Mouse (Mus musculus): ENCODE measurements at regions not wholly inside any gene's neighbourhood (a gene's known extent, or its start where the extent isn't known, plus 50 kb on each side); places are given as distances from the start of the nearest gene placed in this dataset.

- Histone ChIP-seq H3K27me3 (ENCODE audit: control insufficient read depth, insufficient read depth, low read length) (no peaks in the 10 kb centered on the region), H3K27ac (ENCODE audit: control insufficient read depth, insufficient read depth, low read length) (no peak overlapping the region), H3K4me3 (ENCODE audit: control insufficient read depth, insufficient read depth, low read length) (no peak overlapping the region), H3K36me3 (ENCODE audit: control insufficient read depth, insufficient read depth, low read length) (no peaks in the 10 kb centered on the region), H3K4me1 (replicated peaks; ENCODE audit: control insufficient read depth, insufficient read depth, low read length) (no peaks in the 10 kb centered on the region)
- no peak for DNase-seq
- WGBS, result 91% methylated on average over 11 of the region's 11 CpGs
- TF ChIP-seq CTCF (IDR thresholded peaks at IDR 0.05; ENCODE audit: borderline replicate concordance, control insufficient read depth, extremely low read depth, insufficient read depth, low read length, poor library complexity) (no peak), POLR2A (IDR thresholded peaks at IDR 0.05; ENCODE audit: control insufficient read depth, extremely low read depth, insufficient read depth, low read length, poor library complexity) (no peak)
These were observed 141.2 kb upstream of the Noct start for GRCm38 (mm10) chr3:51082831-51083575.

- H3K36me3 ChIP-seq (ENCODE audit: control insufficient read depth, insufficient read depth, low read length), result no peaks in the 10 kb centered on the region
- H3K27ac ChIP-seq (ENCODE audit: control insufficient read depth, insufficient read depth, low read length), result no peak overlapping the region
- no peak for DNase-seq
- WGBS, result 86% methylated on average over 7 of the region's 7 CpGs
- TF ChIP-seq CTCF (IDR thresholded peaks at IDR 0.05; ENCODE audit: borderline replicate concordance, control insufficient read depth, extremely low read depth, insufficient read depth, low read length, poor library complexity) (no peak), POLR2A (IDR thresholded peaks at IDR 0.05; ENCODE audit: control insufficient read depth, extremely low read depth, insufficient read depth, low read length, poor library complexity) (no peak)
- no peaks in the 10 kb centered on the region for H3K27me3 ChIP-seq (ENCODE audit: control insufficient read depth, insufficient read depth, low read length)
- no peak overlapping the region for H3K4me3 ChIP-seq (ENCODE audit: control insufficient read depth, insufficient read depth, low read length)
- H3K4me1 ChIP-seq (replicated peaks; ENCODE audit: control insufficient read depth, insufficient read depth, low read length), result no peaks in the 10 kb centered on the region
These were observed 140.7 kb upstream of the Noct start for GRCm38 (mm10) chr3:51083583-51083982.

- no peak overlapping the region for H3K4me3 ChIP-seq (ENCODE audit: control insufficient read depth, insufficient read depth, low read length)
These were observed 137.8 kb upstream of the Noct start for GRCm38 (mm10) chr3:51086441-51086849.

GRCm38 (mm10) chr3:51087076-51087475 lies 137.2 kb upstream of the Noct start:
- no peak for DNase-seq
- Histone ChIP-seq H3K36me3 (ENCODE audit: control insufficient read depth, insufficient read depth, low read length) (no peaks in the 10 kb centered on the region), H3K27me3 (ENCODE audit: control insufficient read depth, insufficient read depth, low read length) (no peaks in the 10 kb centered on the region), H3K27ac (ENCODE audit: control insufficient read depth, insufficient read depth, low read length) (no peak overlapping the region), H3K4me3 (ENCODE audit: control insufficient read depth, insufficient read depth, low read length) (no peak overlapping the region), H3K4me1 (replicated peaks; ENCODE audit: control insufficient read depth, insufficient read depth, low read length) (no peaks in the 10 kb centered on the region)
- 91% methylated on average over 4 of the region's 4 CpGs for WGBS
- TF ChIP-seq CTCF (IDR thresholded peaks at IDR 0.05; ENCODE audit: borderline replicate concordance, control insufficient read depth, extremely low read depth, insufficient read depth, low read length, poor library complexity) (no peak), POLR2A (IDR thresholded peaks at IDR 0.05; ENCODE audit: control insufficient read depth, extremely low read depth, insufficient read depth, low read length, poor library complexity) (no peak)

More at GRCm38 (mm10) chr3:51086441-51086849, 137.8 kb upstream of the Noct start:
- no peaks in the 10 kb centered on the region for H3K4me1 ChIP-seq (replicated peaks; ENCODE audit: control insufficient read depth, insufficient read depth, low read length)
- no peaks in the 10 kb centered on the region for H3K36me3 ChIP-seq (ENCODE audit: control insufficient read depth, insufficient read depth, low read length)
- TF ChIP-seq POLR2A (IDR thresholded peaks at IDR 0.05; ENCODE audit: control insufficient read depth, extremely low read depth, insufficient read depth, low read length, poor library complexity) (no peak), CTCF (IDR thresholded peaks at IDR 0.05; ENCODE audit: borderline replicate concordance, control insufficient read depth, extremely low read depth, insufficient read depth, low read length, poor library complexity) (no peak)
- no peak for DNase-seq
- WGBS, result 89% methylated on average over 10 of the region's 10 CpGs
- H3K27ac ChIP-seq (ENCODE audit: control insufficient read depth, insufficient read depth, low read length), result no peak overlapping the region
- H3K27me3 ChIP-seq (ENCODE audit: control insufficient read depth, insufficient read depth, low read length), result no peaks in the 10 kb centered on the region

- H3K4me3 ChIP-seq (ENCODE audit: control insufficient read depth, insufficient read depth, low read length), result no peak overlapping the region
- WGBS, result 95% methylated on average over 10 of the region's 10 CpGs
- no peak overlapping the region for H3K27ac ChIP-seq (ENCODE audit: control insufficient read depth, insufficient read depth, low read length)
- no peak for DNase-seq
- no peak for TF ChIP-seq POLR2A (IDR thresholded peaks at IDR 0.05; ENCODE audit: control insufficient read depth, extremely low read depth, insufficient read depth, low read length, poor library complexity)
- no peak for TF ChIP-seq CTCF (IDR thresholded peaks at IDR 0.05; ENCODE audit: borderline replicate concordance, control insufficient read depth, extremely low read depth, insufficient read depth, low read length, poor library complexity)
- H3K36me3 ChIP-seq (ENCODE audit: control insufficient read depth, insufficient read depth, low read length), result no peaks in the 10 kb centered on the region
- no peaks in the 10 kb centered on the region for H3K27me3 ChIP-seq (ENCODE audit: control insufficient read depth, insufficient read depth, low read length)
- no peaks in the 10 kb centered on the region for H3K4me1 ChIP-seq (replicated peaks; ENCODE audit: control insufficient read depth, insufficient read depth, low read length)
These were observed 135.1 kb upstream of the Noct start for GRCm38 (mm10) chr3:51089036-51089669.

GRCm38 (mm10) chr3:51091478-51091877 lies 132.8 kb upstream of the Noct start:
- TF ChIP-seq CTCF (IDR thresholded peaks at IDR 0.05; ENCODE audit: borderline replicate concordance, control insufficient read depth, extremely low read depth, insufficient read depth, low read length, poor library complexity), result no peak
- no peak for TF ChIP-seq POLR2A (IDR thresholded peaks at IDR 0.05; ENCODE audit: control insufficient read depth, extremely low read depth, insufficient read depth, low read length, poor library complexity)
- 95% methylated on average over 4 of the region's 4 CpGs for WGBS
- Histone ChIP-seq H3K27ac (ENCODE audit: control insufficient read depth, insufficient read depth, low read length) (no peak overlapping the region), H3K27me3 (ENCODE audit: control insufficient read depth, insufficient read depth, low read length) (no peaks in the 10 kb centered on the region), H3K36me3 (ENCODE audit: control insufficient read depth, insufficient read depth, low read length) (no peaks in the 10 kb centered on the region), H3K4me3 (ENCODE audit: control insufficient read depth, insufficient read depth, low read length) (no peak overlapping the region), H3K4me1 (replicated peaks; ENCODE audit: control insufficient read depth, insufficient read depth, low read length) (no peaks in the 10 kb centered on the region)
- no peak for DNase-seq

Measured in thymus, adult 2 months (tissue).